Mouse (Mus musculus): ENCODE data around the gene Cdkn1b. TPM values are rescaled to one million over a fixed set of nuclear protein-coding genes. Genes with fewer than 3 reads are reported as not detected.
A peak's percentile ranks its signal among the peaks of the same experiment; 100 is the strongest.

Cdkn1b gene
- polyA plus RNA-seq, 1 experiment from 2014 or later, result 21.7 TPM

GRCm38 (mm10) chr6:134925673-134926337 lies 5.6 kb downstream of the Cdkn1b start:
- Histone ChIP-seq H3K4me3 (no peak overlapping the region), H3K36me3 (0 out of 2 replicates have a peak, but pooled peaks cover 6% of the 10 kb centered on the region), H3K4me1 (replicated peaks) (peaks cover 54% of the 10 kb centered on the region), H3K4me2 (peak overlapping the region; percentile 30; the same call in 1 of the 2 replicates), H3K9ac (no peak overlapping the region), H3K27me3 (no peaks in the 10 kb centered on the region), H3K9me3 (no peaks in the 10 kb centered on the region), H3K27ac (replicated peaks) (no peak overlapping the region)
- WGBS, result 62% methylated on average over 4 of the region's 4 CpGs
- no peak for ATAC-seq (ENCODE audit: low read depth)

GRCm38 (mm10) chr6:134926338-134926705 lies 6.1 kb downstream of the Cdkn1b start:
- no peak for ATAC-seq (ENCODE audit: low read depth)
- Histone ChIP-seq H3K4me2 (peak overlapping the region; percentile 91), H3K27ac (replicated peaks) (peak overlapping the region; percentile 94), H3K4me3 (peak overlapping the region; percentile 63), H3K9me3 (no peaks in the 10 kb centered on the region), H3K36me3 (0 out of 2 replicates have a peak, but pooled peaks cover 6% of the 10 kb centered on the region), H3K9ac (peak overlapping the region; percentile 78), H3K4me1 (replicated peaks) (peaks cover 54% of the 10 kb centered on the region), H3K27me3 (no peaks in the 10 kb centered on the region)
- WGBS, result 23% methylated on average over 3 of the region's 3 CpGs

- Histone ChIP-seq H3K4me1 (replicated peaks) (peaks cover 50% of the 10 kb centered on the region), H3K27ac (replicated peaks) (peak overlapping the region; percentile 94), H3K4me2 (peak overlapping the region; percentile 91), H3K9me3 (no peaks in the 10 kb centered on the region), H3K4me3 (peak overlapping the region; percentile 63), H3K9ac (peak overlapping the region; percentile 78), H3K36me3 (0 out of 2 replicates have a peak, but pooled peaks cover 6% of the 10 kb centered on the region), H3K27me3 (no peaks in the 10 kb centered on the region)
- peak; percentile 54 for ATAC-seq (ENCODE audit: low read depth)
- WGBS, result under 1% methylated on average over 63 of the region's 63 CpGs
Measured at GRCm38 (mm10) chr6:134926803-134927594, 6.8 kb downstream of the Cdkn1b start.

- Histone ChIP-seq H3K36me3 (0 out of 2 replicates have a peak, but pooled peaks cover 6% of the 10 kb centered on the region), H3K27me3 (no peaks in the 10 kb centered on the region), H3K4me3 (peak overlapping the region; percentile 63), H3K9me3 (no peaks in the 10 kb centered on the region), H3K4me2 (peak overlapping the region; percentile 91), H3K9ac (peak overlapping the region; percentile 78), H3K4me1 (replicated peaks) (peaks cover 43% of the 10 kb centered on the region), H3K27ac (replicated peaks) (peak overlapping the region; percentile 94)
- peak; percentile 17 for ATAC-seq (ENCODE audit: low read depth)
- 1% methylated on average over 13 of the region's 13 CpGs for WGBS
Measured at GRCm38 (mm10) chr6:134927595-134928095, 7.4 kb downstream of the Cdkn1b start.

GRCm38 (mm10) chr6:134928096-134928888 lies 8.1 kb downstream of the Cdkn1b start:
- Histone ChIP-seq H3K4me1 (replicated peaks) (peaks cover 38% of the 10 kb centered on the region), H3K27ac (replicated peaks) (peak overlapping the region; percentile 94), H3K9me3 (no peaks in the 10 kb centered on the region), H3K36me3 (0 out of 2 replicates have a peak, but pooled peaks cover 6% of the 10 kb centered on the region), H3K9ac (peak overlapping the region; percentile 78), H3K27me3 (no peaks in the 10 kb centered on the region), H3K4me2 (peak overlapping the region; percentile 91), H3K4me3 (peak overlapping the region; percentile 63)
- WGBS, result under 1% methylated on average over 63 of the region's 63 CpGs
- ATAC-seq (ENCODE audit: low read depth), result peak; percentile 85

- peak; percentile 32 for ATAC-seq (ENCODE audit: low read depth)
- Histone ChIP-seq H3K27ac (replicated peaks) (peak overlapping the region; percentile 94), H3K4me1 (replicated peaks) (peaks cover 32% of the 10 kb centered on the region), H3K27me3 (no peaks in the 10 kb centered on the region), H3K9ac (peak overlapping the region; percentile 78), H3K36me3 (0 out of 2 replicates have a peak, but pooled peaks cover under 1% of the 10 kb centered on the region), H3K4me2 (peak overlapping the region; percentile 91), H3K4me3 (peak overlapping the region; percentile 63), H3K9me3 (no peaks in the 10 kb centered on the region)
- under 1% methylated on average over 15 of the region's 15 CpGs for WGBS
Measured at GRCm38 (mm10) chr6:134928889-134929310, 8.7 kb downstream of the Cdkn1b start.

- no peaks in the 10 kb centered on the region for H3K9me3 ChIP-seq
- H3K4me1 ChIP-seq (replicated peaks), result peaks cover 28% of the 10 kb centered on the region
- H3K27ac ChIP-seq (replicated peaks), result no peak overlapping the region
- peak overlapping the region; percentile 63 for H3K4me3 ChIP-seq
- peak overlapping the region; percentile 14; the same call in 1 of the 2 replicates for H3K9ac ChIP-seq
- no peak for ATAC-seq (ENCODE audit: low read depth)
- WGBS, result 51% methylated on average over 4 of the region's 4 CpGs
- no peaks in the 10 kb centered on the region for H3K36me3 ChIP-seq
- H3K4me2 ChIP-seq, result peak overlapping the region; percentile 91
- H3K27me3 ChIP-seq, result no peaks in the 10 kb centered on the region
Measured at GRCm38 (mm10) chr6:134929926-134930325, 9.7 kb downstream of the Cdkn1b start.

- Histone ChIP-seq H3K9me3 (no peaks in the 10 kb centered on the region), H3K4me2 (peak overlapping the region; percentile 91), H3K4me1 (replicated peaks) (peaks cover 28% of the 10 kb centered on the region), H3K9ac (no peak overlapping the region), H3K27ac (replicated peaks) (no peak overlapping the region), H3K4me3 (peak overlapping the region; percentile 63), H3K27me3 (no peaks in the 10 kb centered on the region), H3K36me3 (no peaks in the 10 kb centered on the region)
- no peak for ATAC-seq (ENCODE audit: low read depth)
- 70% methylated on average over 7 of the region's 7 CpGs for WGBS
Measured at GRCm38 (mm10) chr6:134930383-134930782, 10.2 kb downstream of the Cdkn1b start.

GRCm38 (mm10) chr6:134931146-134931545 lies 10.9 kb downstream of the Cdkn1b start:
- H3K36me3 ChIP-seq, result no peaks in the 10 kb centered on the region
- H3K27me3 ChIP-seq, result no peaks in the 10 kb centered on the region
- WGBS, result 79% methylated on average over 3 of the region's 3 CpGs
- no peaks in the 10 kb centered on the region for H3K9me3 ChIP-seq
- H3K4me2 ChIP-seq, result no peak overlapping the region
- ATAC-seq (ENCODE audit: low read depth), result no peak
- no peak overlapping the region for H3K4me3 ChIP-seq
- H3K9ac ChIP-seq, result no peak overlapping the region
- H3K27ac ChIP-seq (replicated peaks), result no peak overlapping the region
- peaks cover 28% of the 10 kb centered on the region for H3K4me1 ChIP-seq (replicated peaks)

GRCm38 (mm10) chr6:134932486-134933206 lies 12.4 kb downstream of the Cdkn1b start:
- Histone ChIP-seq H3K4me2 (no peak overlapping the region), H3K4me3 (no peak overlapping the region), H3K27me3 (no peaks in the 10 kb centered on the region), H3K27ac (replicated peaks) (no peak overlapping the region), H3K36me3 (no peaks in the 10 kb centered on the region), H3K9ac (no peak overlapping the region), H3K9me3 (no peaks in the 10 kb centered on the region), H3K4me1 (replicated peaks) (peaks cover 14% of the 10 kb centered on the region)
- no peak for ATAC-seq (ENCODE audit: low read depth)
- WGBS, result 79% methylated on average over 12 of the region's 12 CpGs

- 84% methylated on average over 2 of the region's 2 CpGs for WGBS
- Histone ChIP-seq H3K9me3 (no peaks in the 10 kb centered on the region), H3K4me3 (no peak overlapping the region), H3K4me1 (replicated peaks) (peaks cover 11% of the 10 kb centered on the region; the same call in 1 of the 2 replicates), H3K4me2 (no peak overlapping the region), H3K9ac (no peak overlapping the region), H3K27me3 (no peaks in the 10 kb centered on the region), H3K36me3 (no peaks in the 10 kb centered on the region), H3K27ac (replicated peaks) (no peak overlapping the region)
- ATAC-seq (ENCODE audit: low read depth), result no peak
Measured at GRCm38 (mm10) chr6:134933207-134933558, 13.0 kb downstream of the Cdkn1b start.
